Mouse (Mus musculus) thymus, adult 18-20 months (tissue): ENCODE data around the gene Itpr2.
"Not testable (repeated sequence)": the region's sequence is repeated elsewhere in the genome, so short reads cannot be mapped to it uniquely, and the experiment has no call there.

ENCODE experiments used
- DNase-seq, 2 experiments: peaks; one replicate each; pipeline ENCODE4 v3.0.0; 2022; ENCODE audit warnings: mixed read lengths in 2 of 2

The Itpr2 gene

DNA sequence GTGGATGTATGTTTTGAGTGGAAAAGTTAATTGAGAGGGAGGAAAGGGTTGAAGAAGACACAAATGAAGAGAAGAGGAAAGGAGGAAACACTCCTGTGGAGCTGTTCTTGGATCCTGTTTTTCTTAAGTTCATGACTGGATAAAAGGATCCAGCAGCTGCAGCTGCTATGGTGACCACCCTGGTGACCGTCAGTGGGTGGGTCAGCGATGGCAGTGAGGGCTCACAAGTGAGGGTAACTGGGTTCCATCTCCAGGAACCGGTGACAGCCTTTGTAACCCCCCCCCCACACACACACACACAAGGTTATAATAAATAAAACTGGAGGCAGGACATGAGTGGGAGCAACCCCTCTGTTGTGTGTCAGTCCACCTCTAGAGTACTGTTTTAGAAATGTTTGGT lies 833 bp upstream of the Itpr2 start:
- no peak for DNase-seq

GRCm38 (mm10) chr6:146501316-146501865 lies 632 bp downstream of the Itpr2 start:
- DNase-seq: peak; percentile 72 to 79

DNA sequence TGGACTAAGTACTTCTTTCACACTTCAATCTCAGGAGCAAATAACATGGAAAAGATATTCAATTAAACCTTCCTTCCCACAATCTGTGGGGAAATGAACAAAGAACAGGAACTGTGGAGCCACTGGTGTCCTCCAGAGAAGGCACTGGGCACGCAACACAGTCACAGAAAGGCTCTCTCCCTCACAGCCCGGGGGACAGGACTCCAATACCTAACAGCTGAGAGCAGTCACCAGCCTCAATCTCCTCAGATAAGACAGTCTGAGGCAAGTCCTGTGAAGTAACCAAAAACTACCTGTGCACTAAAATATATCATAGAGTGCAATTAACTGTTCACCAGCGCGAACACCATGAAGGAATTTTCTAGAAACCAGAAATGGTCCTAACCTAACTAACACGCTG lies 1.3 kb downstream of the Itpr2 start:
- no peak for DNase-seq

- DNase-seq: no peak
These were observed 1.8 kb downstream of the Itpr2 start for GRCm38 (mm10) chr6:146500206-146500605.

DNA sequence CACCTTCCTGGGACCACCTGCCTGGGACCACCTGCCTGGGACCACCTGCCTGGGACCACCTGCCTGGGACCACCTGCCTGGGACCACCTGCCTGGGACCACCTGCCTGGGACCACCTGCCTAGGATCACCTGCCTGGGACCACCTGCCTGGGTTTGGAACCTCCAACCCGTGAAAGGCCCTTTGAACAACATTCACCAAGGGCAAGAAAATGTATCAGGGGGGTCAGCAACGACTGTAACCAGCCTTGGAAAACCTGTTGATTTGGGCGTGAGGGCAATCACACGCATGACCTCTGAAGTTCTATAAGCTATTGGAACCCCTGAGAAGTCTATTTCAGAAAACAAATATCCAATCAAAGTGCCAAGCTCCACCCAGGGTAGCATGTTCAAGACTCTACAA lies 2.5 kb downstream of the Itpr2 start:
- DNase-seq: no peak

- DNase-seq: no peak
These were observed 3.6 kb downstream of the Itpr2 start for GRCm38 (mm10) chr6:146498416-146498815.

DNA sequence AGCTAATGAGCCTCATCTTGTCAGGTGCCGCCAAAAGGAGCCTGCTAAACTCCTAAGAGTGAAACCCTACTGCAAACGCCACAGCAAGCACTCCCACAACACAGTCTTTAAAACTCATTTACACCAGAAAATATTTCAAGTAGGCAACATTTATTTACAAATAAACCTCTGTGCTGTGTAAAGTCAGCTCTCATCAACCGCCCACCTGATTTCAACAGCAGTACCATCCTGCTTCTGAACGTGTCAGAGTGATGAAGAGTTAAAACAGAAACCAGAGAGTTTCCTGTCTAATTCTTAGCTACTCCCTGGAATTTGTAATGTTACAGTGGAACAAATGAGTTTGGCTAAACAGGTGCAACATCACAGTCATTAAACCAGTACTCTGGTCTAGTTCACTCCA lies 4.2 kb downstream of the Itpr2 start:
- no peak for DNase-seq

DNA sequence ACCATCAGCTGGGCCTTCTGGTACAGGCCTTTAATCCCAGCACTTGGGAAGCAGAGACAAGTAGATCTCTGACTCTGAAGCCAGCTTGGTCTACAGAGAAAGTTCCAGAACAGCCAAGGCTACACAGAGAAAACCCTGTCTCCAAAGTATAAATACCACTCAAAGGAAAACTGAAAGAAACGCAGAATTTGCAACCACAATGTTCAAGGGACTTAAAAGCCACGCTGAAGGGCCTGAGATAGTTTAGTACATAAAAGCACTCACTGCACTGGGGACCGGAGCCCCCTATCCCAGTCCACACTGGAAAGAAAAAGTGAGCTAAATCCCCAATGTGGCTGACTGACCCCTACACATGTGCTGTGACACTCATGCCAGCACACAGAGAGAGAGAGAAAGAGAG lies 4.6 kb downstream of the Itpr2 start:
- no peak for DNase-seq

GRCm38 (mm10) chr6:146491680-146492079 lies 10.3 kb downstream of the Itpr2 start:
- DNase-seq: no peak

GRCm38 (mm10) chr6:146490416-146490960 lies 11.5 kb downstream of the Itpr2 start:
- no peak for DNase-seq

GRCm38 (mm10) chr6:146489841-146490240 lies 12.2 kb downstream of the Itpr2 start:
- DNase-seq: peak; percentile 46 to 75

DNA sequence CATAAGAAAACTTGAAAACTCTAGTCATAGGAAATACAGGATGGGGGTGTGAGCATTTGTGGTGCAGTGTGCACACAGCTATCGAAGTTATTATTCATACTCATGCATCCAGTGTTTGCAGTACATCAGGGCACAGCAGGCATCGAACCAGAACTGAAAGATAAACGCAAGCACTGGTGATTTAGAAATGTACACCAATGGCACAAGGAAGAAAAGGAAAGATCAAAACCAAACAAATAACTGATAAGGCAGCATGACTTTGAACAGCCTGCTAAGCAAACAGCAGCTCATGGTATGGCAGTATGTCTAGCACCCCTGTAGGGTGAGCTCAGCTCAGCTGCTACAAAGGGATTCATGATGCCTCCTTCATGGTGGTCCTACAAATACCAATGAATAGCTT lies 13.3 kb downstream of the Itpr2 start:
- DNase-seq: no peak

GRCm38 (mm10) chr6:146487079-146487478 lies 14.9 kb downstream of the Itpr2 start:
- no peak for DNase-seq

GRCm38 (mm10) chr6:146486073-146486472 lies 15.9 kb downstream of the Itpr2 start:
- no peak for DNase-seq

GRCm38 (mm10) chr6:146481441-146481840 lies 20.6 kb downstream of the Itpr2 start:
- DNase-seq: peak in 1 of 2 experiments; percentile 54

DNA sequence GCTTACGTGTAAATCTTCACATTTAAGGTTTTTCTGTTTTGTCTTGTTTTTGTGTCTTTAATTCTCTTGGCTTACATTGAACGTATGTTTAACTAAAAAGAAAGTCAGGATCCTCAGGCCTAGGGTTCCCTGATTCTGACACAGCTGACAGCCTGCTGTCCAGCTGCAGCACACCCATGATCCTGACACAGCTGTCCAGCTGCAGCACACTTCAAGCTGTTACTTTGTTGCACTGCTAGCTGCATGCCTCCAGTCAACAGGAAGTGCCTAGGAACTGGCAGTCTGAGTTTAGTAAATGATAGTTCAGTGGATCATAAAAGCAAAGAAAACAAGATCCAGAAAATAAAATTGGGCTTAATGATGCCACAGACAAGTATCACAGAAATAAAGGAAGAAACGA lies 21.1 kb downstream of the Itpr2 start:
- DNase-seq: no peak

DNA sequence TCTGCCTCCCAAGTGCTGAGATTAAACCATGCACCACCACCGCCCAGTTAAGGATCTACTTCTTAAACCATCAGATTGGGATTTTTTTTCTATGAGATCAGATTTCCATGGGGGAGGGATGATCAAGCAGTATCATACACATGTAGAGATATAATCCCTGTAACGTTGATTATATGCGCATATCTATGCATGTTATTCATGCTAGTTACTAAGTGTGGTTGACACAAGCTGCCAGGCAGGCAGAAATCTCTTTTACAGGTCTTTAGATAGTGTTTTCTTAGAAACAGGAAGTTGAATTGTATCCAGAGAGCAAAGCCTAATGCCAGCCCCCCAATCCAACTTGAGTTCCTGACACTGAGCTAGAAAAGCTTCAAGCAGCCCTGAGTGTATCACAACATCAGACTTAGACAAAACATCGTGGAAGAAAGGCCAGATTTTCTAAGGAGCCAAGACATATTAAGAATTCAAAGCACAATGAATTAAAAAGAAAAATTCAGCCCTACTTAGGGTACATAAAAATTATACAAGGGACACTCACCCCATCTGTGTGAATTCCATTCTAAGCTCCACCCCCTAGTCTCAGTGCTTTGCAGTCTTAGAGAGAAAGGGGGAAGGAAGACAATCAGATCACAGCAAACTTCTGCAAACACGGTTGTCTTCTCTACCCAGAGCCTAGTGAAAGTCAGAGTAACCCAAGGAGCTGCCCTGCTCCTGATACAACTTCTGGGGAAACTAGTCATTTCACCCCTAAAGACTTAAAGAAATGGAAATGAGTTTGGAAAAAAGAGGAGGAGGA lies 22.9 kb downstream of the Itpr2 start:
- DNase-seq: no peak

- DNase-seq: no peak
These were observed 25.2 kb downstream of the Itpr2 start for GRCm38 (mm10) chr6:146476865-146477264.

DNA sequence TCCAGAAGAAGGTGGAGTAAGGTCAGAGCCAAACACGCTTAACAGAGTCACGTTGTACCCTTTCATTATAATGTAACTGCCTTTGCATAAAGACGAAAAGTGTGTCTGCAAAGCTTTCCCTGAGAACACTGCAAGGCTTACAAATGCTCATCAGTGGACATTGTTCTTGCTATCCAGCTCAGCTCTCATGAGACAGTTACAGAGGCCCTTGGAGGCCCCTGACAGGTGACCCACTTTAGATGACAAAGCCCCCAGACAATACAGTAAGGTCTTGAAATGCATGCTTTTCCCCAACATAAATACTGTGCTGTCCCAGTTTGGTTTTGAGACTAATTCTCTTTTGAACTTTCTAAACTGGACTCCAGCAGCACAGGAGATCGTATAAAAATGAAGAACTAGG lies 27.9 kb downstream of the Itpr2 start:
- no peak for DNase-seq

DNA sequence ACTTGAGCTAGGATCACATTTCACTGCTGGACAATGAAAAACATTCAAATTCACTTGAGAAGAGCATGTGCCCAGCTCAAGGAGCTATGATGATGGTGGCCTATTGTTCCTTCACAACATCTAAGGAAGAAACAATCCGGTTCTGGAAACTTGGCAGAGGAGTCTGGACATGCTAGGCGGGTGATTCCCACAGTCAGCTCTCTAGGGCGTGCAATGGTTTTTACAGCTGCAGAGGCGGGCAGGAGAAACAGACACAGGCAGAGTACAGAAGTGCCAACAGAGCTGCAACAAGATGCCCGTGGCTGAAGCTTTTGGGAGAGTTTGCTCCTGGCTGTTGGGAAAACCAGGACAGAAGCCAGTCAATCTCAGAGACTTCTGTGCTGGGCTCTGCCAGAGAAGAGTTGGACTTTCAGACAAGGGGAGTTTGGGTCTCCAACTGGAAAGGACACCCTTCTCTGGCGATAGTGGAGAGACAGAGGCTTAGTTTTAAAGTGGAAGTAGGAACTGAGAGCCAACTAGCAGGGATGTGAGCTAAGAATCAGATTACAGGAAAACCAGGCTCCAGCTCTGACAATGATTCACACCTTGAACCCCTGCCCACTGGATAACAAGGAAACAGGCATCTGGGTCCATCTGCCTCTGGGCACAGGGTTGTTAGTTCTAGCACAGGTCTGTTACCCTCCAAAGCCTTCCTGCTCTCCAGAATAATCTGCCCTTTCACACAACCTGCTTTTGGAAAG lies 28.6 kb downstream of the Itpr2 start:
- no peak for DNase-seq

DNA sequence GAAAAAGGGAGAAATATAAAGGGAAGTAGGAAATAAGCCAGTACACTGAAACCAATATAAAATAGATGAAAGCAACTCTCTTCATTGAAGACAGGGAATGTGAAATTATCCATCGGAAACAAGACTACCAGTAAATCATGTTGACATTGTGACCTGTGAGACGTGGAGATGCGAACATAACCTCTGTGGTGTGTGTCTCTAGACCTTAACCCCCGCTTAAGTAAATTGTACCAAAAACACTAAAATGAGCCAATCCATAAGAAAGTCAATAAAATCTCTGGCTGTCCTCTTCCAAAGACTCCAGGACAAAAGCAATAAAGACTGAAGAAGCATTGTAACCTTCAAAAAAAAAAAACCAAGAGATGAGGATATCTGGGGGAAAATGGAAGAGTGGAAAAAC lies 31.6 kb downstream of the Itpr2 start:
- DNase-seq: no peak

DNA sequence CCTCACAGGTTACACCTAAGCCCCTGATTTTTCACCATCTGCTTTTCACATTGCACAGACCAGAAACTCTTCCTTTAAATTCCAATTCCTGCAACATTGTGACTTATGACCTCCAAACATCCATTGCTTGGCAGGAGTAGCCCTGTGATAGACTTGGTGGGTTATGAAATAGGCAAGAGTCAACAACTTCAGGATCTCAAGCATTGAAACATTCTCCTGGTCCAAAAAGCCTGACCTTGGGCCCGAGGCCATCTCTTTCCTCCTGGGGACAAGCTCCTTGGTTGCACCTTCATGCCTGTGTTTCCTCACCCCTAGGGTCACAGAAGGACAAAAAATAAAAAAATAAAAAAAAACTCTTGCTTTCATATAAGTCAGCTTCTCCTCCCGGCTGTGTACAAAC lies 32.1 kb downstream of the Itpr2 start:
- no peak for DNase-seq

DNA sequence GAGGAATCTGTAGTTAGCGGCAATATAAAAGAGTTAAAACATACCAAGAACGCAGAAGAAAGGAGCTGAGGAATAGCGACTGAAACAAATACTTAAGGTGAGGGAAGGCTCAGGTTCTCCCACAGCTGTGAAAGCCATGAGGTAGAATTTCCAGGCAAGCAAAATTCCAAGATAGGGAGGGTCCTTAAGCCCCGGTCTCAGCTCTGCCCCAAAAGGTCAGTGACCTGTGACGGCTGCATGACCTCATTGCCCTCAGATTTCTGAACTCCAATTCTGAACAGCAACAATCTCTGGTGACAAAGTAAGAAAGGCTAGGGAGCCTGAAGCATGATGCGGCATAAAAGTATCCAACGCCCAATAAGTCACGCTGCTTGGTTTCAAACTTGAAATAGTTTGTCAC lies 33.7 kb downstream of the Itpr2 start:
- no peak for DNase-seq

DNA sequence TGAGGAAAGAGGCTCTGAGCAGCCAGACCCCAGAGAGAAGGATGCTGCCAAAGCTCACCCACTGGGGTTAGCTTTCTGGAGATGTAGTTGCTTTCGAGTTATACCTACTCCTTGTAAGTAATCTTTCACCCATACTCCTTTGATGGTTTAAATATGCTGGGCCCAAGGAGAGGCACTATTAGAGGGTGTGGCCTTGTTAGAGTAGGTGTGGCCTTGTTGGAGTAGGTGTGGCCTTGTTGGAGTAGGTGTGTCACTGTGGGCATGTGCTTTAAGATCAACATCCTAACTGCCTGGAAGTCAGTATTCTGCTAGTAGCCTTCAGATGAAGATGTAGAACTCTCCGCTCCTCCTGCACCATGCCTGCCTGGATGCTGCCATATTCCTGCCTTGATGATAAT lies 37.4 kb downstream of the Itpr2 start:
- DNase-seq: not testable (repeated sequence)
